Mouse (Mus musculus): Measurements from ENCODE around the gene Clec3b. TPM values are rescaled to one million over a fixed set of nuclear protein-coding genes. Genes with fewer than 3 reads are reported as not detected.

Gene Clec3b
- polyA plus RNA-seq, 1 experiment from 2014 or later = 13.9 TPM

DNA sequence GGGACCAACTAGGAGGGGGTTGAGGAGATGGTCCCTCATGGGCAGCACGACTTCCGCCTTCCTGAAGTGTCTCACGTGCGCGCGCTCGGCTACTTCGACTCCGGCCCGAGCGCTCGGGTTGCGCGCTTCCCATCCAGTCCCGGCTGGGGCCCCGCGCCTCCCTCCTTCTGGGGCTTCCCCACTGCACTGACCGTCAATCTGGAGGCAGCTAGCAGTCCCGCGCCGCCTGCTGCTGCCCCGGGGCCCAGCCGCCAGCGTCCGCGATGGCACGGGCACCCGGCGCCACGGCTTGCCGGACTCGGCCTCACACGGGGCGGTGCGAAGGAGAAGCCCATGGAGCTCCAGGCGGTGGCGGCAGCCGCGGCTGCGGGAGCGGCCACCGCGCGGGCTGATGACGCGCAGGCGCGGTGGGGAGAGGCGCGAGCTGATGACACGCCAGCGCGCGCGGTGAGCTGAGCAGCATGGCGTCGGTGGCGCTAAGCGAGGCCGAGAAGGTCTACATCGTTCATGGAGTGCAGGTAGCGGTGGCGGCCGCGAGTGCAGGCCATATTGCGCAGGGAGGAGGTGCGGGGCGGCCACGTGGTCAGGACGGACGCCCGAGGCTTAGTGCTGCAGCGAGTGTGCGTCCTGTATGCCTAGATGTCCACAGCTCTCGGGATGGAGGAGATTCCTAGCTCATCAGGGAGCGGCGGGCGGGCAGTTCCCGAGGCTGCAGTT lies 37.8 kb upstream of the Clec3b start, which contains the start of the genes Zdhhc3 and Exosc7:
TSS of gene Zdhhc3 (minus strand) at position 401 of the 717 bp plus-strand sequence.
TSS of gene Exosc7 (plus strand) at position 411 of the 717 bp plus-strand sequence.
- WGBS = 0% methylated on average over 76 of the region's 79 CpGs
- Histone ChIP-seq H3K36me3 (ENCODE audit: control insufficient read depth, insufficient read depth, low read length) (no peaks in the 10 kb centered on the region; the same call in 1 of the 2 replicates), H3K4me2 (replicated peaks; ENCODE audit: low read depth) (peak within 1 kb of the TSS; percentile 88), H3K9ac (ENCODE audit: low read length) (peak within 1 kb of the TSS; percentile 94), H3K4me1 (replicated peaks; ENCODE audit: control insufficient read depth, insufficient read depth) (peaks cover 6% of the 10 kb centered on the region; the same call in 1 of the 2 replicates), H3K9me3 (ENCODE audit: control insufficient read depth, low read length) (no peaks in the 10 kb centered on the region), H3K27me3 (ENCODE audit: control insufficient read depth, insufficient read depth, low read length) (no peaks in the 10 kb centered on the region), H3K27ac (replicated peaks) (peak within 1 kb of the TSS; percentile 97), H3K4me3 (ENCODE audit: low read depth, low read length) (peak within 1 kb of the TSS; percentile 87)
- DNase-seq (ENCODE audit: low spot score) (peak; percentile 90), ATAC-seq (ENCODE audit: low FRiP score, low TSS enrichment) (peak; percentile 92)
- TF ChIP-seq EP300 (optimal IDR thresholded peaks at IDR 0.05) = no peak
- peak; percentile 20; the same call in 1 of the 2 replicates for TF ChIP-seq CTCF (IDR thresholded peaks at IDR 0.05; ENCODE audit: low read depth)

DNA sequence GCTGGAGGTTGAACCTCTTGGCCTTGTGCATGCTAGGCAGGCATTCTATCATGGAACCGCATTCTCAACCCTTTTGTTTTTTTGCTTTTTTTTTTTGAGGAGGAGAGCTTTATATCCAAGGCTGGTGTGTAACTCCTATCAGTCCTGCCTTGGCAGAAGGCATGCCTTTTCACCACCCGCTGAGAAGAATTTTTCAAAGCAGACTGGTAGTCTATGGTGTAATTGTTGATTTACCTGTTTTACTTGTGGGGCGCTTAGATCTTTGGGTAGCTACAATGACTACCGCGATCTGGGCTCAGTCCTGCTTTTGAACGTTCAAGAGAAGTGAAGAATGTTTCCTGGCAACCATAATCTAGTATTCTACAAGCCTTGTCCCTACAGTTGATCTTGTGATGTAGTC lies 36.8 kb upstream of the Clec3b start:
- Histone ChIP-seq H3K27me3 (ENCODE audit: control insufficient read depth, insufficient read depth, low read length) (no peaks in the 10 kb centered on the region), H3K4me1 (replicated peaks; ENCODE audit: control insufficient read depth, insufficient read depth) (peaks cover 6% of the 10 kb centered on the region; the same call in 1 of the 2 replicates), H3K4me2 (replicated peaks; ENCODE audit: low read depth) (peak overlapping the region; percentile 88), H3K4me3 (ENCODE audit: low read depth, low read length) (peak overlapping the region; percentile 87), H3K36me3 (ENCODE audit: control insufficient read depth, insufficient read depth, low read length) (peaks cover 3% of the 10 kb centered on the region; the same call in 1 of the 2 replicates), H3K9me3 (ENCODE audit: control insufficient read depth, low read length) (no peaks in the 10 kb centered on the region), H3K27ac (replicated peaks) (peak overlapping the region; percentile 97), H3K9ac (ENCODE audit: low read length) (peak overlapping the region; percentile 94)
- TF ChIP-seq CTCF (IDR thresholded peaks at IDR 0.05; ENCODE audit: low read depth) (no peak), EP300 (optimal IDR thresholded peaks at IDR 0.05) (no peak)
- ATAC-seq (ENCODE audit: low FRiP score, low TSS enrichment) (no peak), DNase-seq (ENCODE audit: low spot score) (no peak)
- 39% methylated on average over 6 of the region's 6 CpGs for WGBS

- no peak overlapping the region for H3K4me2 ChIP-seq (replicated peaks; ENCODE audit: low read depth)
- WGBS = 96% methylated on average over 1 of the region's 1 CpGs
- H3K4me1 ChIP-seq (replicated peaks; ENCODE audit: control insufficient read depth, insufficient read depth) = peaks cover 6% of the 10 kb centered on the region; the same call in 1 of the 2 replicates
- H3K9me3 ChIP-seq (ENCODE audit: control insufficient read depth, low read length) = no peaks in the 10 kb centered on the region
- peaks cover 13% of the 10 kb centered on the region for H3K36me3 ChIP-seq (ENCODE audit: control insufficient read depth, insufficient read depth, low read length)
- no peak for DNase-seq (ENCODE audit: low spot score)
- H3K4me3 ChIP-seq (ENCODE audit: low read depth, low read length) = no peak overlapping the region
- TF ChIP-seq EP300 (optimal IDR thresholded peaks at IDR 0.05) (no peak), CTCF (IDR thresholded peaks at IDR 0.05; ENCODE audit: low read depth) (no peak)
- no peak overlapping the region for H3K9ac ChIP-seq (ENCODE audit: low read length)
- H3K27ac ChIP-seq (replicated peaks) = no peak overlapping the region
- H3K27me3 ChIP-seq (ENCODE audit: control insufficient read depth, insufficient read depth, low read length) = no peaks in the 10 kb centered on the region
- no peak for ATAC-seq (ENCODE audit: low FRiP score, low TSS enrichment)
Measured at GRCm38 (mm10) chr9:123115566-123115965, 35.2 kb upstream of the Clec3b start.

- DNase-seq (ENCODE audit: low spot score) (no peak), ATAC-seq (ENCODE audit: low FRiP score, low TSS enrichment) (no peak)
- Histone ChIP-seq H3K36me3 (ENCODE audit: control insufficient read depth, insufficient read depth, low read length) (peaks cover 32% of the 10 kb centered on the region), H3K9ac (ENCODE audit: low read length) (no peak overlapping the region), H3K4me1 (replicated peaks; ENCODE audit: control insufficient read depth, insufficient read depth) (no peaks in the 10 kb centered on the region), H3K4me2 (replicated peaks; ENCODE audit: low read depth) (no peak overlapping the region), H3K4me3 (ENCODE audit: low read depth, low read length) (no peak overlapping the region), H3K27ac (replicated peaks) (0 out of 2 replicates have a peak overlapping the region, but pooled peaks have one; percentile 2), H3K9me3 (ENCODE audit: control insufficient read depth, low read length) (no peaks in the 10 kb centered on the region), H3K27me3 (ENCODE audit: control insufficient read depth, insufficient read depth, low read length) (no peaks in the 10 kb centered on the region)
- WGBS = 84% methylated on average over 3 of the region's 3 CpGs
- TF ChIP-seq CTCF (IDR thresholded peaks at IDR 0.05; ENCODE audit: low read depth) (no peak), EP300 (optimal IDR thresholded peaks at IDR 0.05) (no peak)
Measured at GRCm38 (mm10) chr9:123123017-123123416, 27.7 kb upstream of the Clec3b start.

DNA sequence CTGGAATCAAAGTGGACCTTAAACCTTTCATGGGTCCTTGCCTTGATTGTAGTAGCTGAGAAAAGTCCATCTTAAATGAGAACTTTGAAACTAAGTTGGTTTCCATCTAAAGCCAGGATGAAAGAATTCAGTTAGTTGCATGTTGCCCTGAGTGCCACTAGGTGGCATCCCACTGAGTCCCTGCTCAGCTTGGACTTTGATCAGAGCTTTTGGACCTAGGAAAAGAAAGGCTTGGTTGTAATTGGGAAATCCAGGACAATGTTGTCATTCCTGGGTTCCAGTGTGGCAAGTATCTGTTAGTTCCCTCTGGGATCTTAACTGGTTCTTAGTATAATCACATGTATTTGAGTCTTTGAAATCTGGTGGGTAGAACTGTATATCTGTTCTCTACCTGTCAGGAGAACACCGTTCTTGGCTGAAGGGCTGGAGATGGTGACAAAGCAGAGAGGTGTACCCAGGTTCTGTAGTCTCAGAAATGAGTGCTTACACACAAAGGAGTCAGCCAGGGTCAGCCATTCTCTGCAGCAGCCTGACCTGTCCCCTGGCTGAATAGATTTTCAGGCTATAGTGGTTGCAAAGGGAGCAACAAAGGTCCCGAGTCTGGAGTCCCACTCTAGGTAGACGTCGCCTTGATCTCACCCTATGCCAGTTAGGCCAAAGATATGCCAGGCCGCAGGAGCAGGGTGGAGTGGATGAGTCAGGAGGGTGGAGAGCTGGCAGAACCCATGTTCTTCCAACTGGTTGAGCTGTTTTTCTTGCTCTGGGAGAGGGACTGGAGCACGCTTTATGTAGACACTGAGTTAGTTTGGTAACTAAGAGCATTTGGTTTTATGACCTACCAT lies 27.0 kb upstream of the Clec3b start:
- peak overlapping the region; percentile 79 for H3K27ac ChIP-seq (replicated peaks)
- no peak overlapping the region for H3K9ac ChIP-seq (ENCODE audit: low read length)
- peak; percentile 65 for DNase-seq (ENCODE audit: low spot score)
- H3K9me3 ChIP-seq (ENCODE audit: control insufficient read depth, low read length) = no peaks in the 10 kb centered on the region
- no peak overlapping the region for H3K4me2 ChIP-seq (replicated peaks; ENCODE audit: low read depth)
- no peak overlapping the region for H3K4me3 ChIP-seq (ENCODE audit: low read depth, low read length)
- WGBS = 64% methylated on average over 6 of the region's 6 CpGs
- TF ChIP-seq CTCF (IDR thresholded peaks at IDR 0.05; ENCODE audit: low read depth) (peak; percentile 87), EP300 (optimal IDR thresholded peaks at IDR 0.05) (no peak)
- peaks cover 34% of the 10 kb centered on the region for H3K36me3 ChIP-seq (ENCODE audit: control insufficient read depth, insufficient read depth, low read length)
- no peaks in the 10 kb centered on the region for H3K4me1 ChIP-seq (replicated peaks; ENCODE audit: control insufficient read depth, insufficient read depth)
- no peaks in the 10 kb centered on the region for H3K27me3 ChIP-seq (ENCODE audit: control insufficient read depth, insufficient read depth, low read length)
- peak; percentile 88 for ATAC-seq (ENCODE audit: low FRiP score, low TSS enrichment)

Data from stomach, postnatal 0 days (tissue).